Mouse (Mus musculus): ENCODE data around the gene Zfp169.
A peak's percentile ranks its signal among the peaks of the same experiment; 100 is the strongest.

DNA sequence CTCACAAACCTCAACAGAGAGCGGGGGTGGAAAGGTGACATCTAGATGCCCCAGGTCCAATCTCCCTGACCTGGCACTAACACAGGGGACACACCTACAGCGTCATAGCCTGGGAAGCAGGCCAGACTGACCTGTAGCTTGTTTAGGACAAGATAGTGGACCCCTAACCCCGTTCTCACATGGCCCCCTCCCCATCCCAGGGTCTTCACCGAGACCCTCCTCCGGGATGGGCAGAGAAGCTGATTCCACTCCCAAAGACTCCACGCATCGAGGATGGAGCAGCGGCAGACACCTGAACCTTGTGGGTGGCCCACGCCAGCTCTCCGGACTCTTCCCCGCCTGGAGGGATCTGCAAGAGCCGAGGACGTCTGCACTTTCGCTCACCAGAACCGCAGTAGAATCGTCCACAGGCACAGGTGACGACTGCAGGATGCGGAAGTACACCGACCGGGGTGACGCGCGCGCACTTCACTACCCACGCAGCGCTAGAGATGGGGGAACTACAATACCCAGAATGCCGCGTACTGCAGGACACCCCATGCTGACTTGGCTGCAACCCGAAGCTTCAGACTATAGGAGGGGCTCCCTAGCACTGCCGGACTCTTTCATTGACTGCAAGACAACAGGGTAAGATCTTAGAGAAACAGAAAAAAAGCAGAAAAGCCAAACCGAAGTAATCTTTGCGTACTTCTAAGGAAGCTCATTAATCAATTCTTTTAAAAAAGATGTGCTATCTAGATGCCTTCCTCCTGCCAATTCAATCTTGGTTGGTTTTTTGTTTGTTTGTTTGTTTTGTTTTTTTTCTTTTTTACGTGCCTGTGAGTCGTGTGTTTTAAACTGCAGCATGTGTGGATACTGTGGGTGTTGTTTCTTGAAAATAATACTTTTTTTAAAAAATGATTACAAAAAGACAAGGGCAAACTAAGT lies at the start of gene Zfp169, which contains the start of gene A830005F24Rik:
- TF ChIP-seq POLR2A (IDR thresholded peaks at IDR 0.05; ENCODE audit: low read depth, low read length) (peak; percentile 61; the same call in 1 of the 2 replicates), CTCF (IDR thresholded peaks at IDR 0.05; ENCODE audit: extremely low read depth, insufficient read depth, insufficient read length, insufficient replicate concordance) (no peak)
